Mouse (Mus musculus) C2C12 (cell line): ENCODE results near the gene Rapsn.

Experiments used
- CEBPB ChIP-seq: IDR thresholded peaks from one replicate; pipeline ENCODE4 v1.6.1; 2011; ENCODE audit warnings: low read depth, mild to moderate bottlenecking, control low read depth, moderate library complexity
- CTCF ChIP-seq: IDR thresholded peaks from one replicate; pipeline ENCODE4 v1.5.1; 2011; ENCODE audit not compliant: control insufficient read depth, insufficient read depth, insufficient read length
- FOSL1 ChIP-seq: IDR thresholded peaks from one replicate; pipeline ENCODE4 v1.8.0; 2011; ENCODE audit warnings: mild to moderate bottlenecking, low read length; ENCODE audit not compliant: poor library complexity, insufficient read depth, severe bottlenecking
- MYOD1 ChIP-seq: IDR thresholded peaks from one replicate; pipeline ENCODE4 v1.6.1; 2011; ENCODE audit warnings: low read depth; ENCODE audit not compliant: control insufficient read depth, insufficient read length

GRCm38 (mm10) chr2:91090208-91090607 is 54.8 kb downstream of the Rapsn start:
- TF ChIP-seq CTCF (no peak), FOSL1 (no peak), CEBPB (no peak), MYOD1 (no peak)
